Mouse (Mus musculus): Measurements from ENCODE around the gene Lrrc20. TPM values are rescaled to one million over a fixed set of nuclear protein-coding genes. Genes with fewer than 3 reads are reported as not detected.

Gene Lrrc20
- total RNA-seq, 2 experiments from 2014 or later, result 15.1 to 24.4 TPM

GRCm38 (mm10) chr10:61474344-61474743 is 1.3 kb upstream of the Lrrc20 start:
- no peak for DNase-seq

GRCm38 (mm10) chr10:61476440-61477165 is 1.0 kb downstream of the Lrrc20 start:
- DNase-seq, result peak in 1 of 2 experiments; percentile 20

- peak; percentile 60 to 71 for DNase-seq
These were observed 3.9 kb downstream of the Lrrc20 start for GRCm38 (mm10) chr10:61479461-61479860.

GRCm38 (mm10) chr10:61479927-61480326 is 4.3 kb downstream of the Lrrc20 start:
- no peak for DNase-seq

- DNase-seq, result no peak
These were observed 4.9 kb downstream of the Lrrc20 start for GRCm38 (mm10) chr10:61480488-61480887.

- peak; percentile 68 to 71 for DNase-seq
These were observed 7.2 kb downstream of the Lrrc20 start for GRCm38 (mm10) chr10:61482771-61483170.

- peak; percentile 43 to 45 for DNase-seq
These were observed 9.2 kb downstream of the Lrrc20 start for GRCm38 (mm10) chr10:61484801-61485200.

- DNase-seq, result peak; percentile 63 to 75
These were observed 11.1 kb downstream of the Lrrc20 start for GRCm38 (mm10) chr10:61486551-61487339.

GRCm38 (mm10) chr10:61488522-61489110 is 13.0 kb downstream of the Lrrc20 start:
- peak; percentile 29 to 38 for DNase-seq

- no peak for DNase-seq
These were observed 16.0 kb downstream of the Lrrc20 start for GRCm38 (mm10) chr10:61491573-61491972.

- DNase-seq, result peak; percentile 87 to 89
These were observed 16.4 kb downstream of the Lrrc20 start for GRCm38 (mm10) chr10:61492040-61492439.

GRCm38 (mm10) chr10:61495461-61495860 is 19.9 kb downstream of the Lrrc20 start:
- no peak for DNase-seq

GRCm38 (mm10) chr10:61496231-61496630 is 20.6 kb downstream of the Lrrc20 start:
- DNase-seq, result no peak

- DNase-seq, result peak in 1 of 2 experiments; percentile 32
These were observed 24.2 kb downstream of the Lrrc20 start for GRCm38 (mm10) chr10:61499505-61500466.

GRCm38 (mm10) chr10:61500756-61501155 is 25.2 kb downstream of the Lrrc20 start:
- DNase-seq, result no peak

GRCm38 (mm10) chr10:61504073-61504472 is 28.5 kb downstream of the Lrrc20 start:
- DNase-seq, result no peak

- DNase-seq, result no peak
These were observed 31.0 kb downstream of the Lrrc20 start for GRCm38 (mm10) chr10:61506381-61507200.

- DNase-seq, result no peak
These were observed 34.3 kb downstream of the Lrrc20 start for GRCm38 (mm10) chr10:61509873-61510272.

- DNase-seq, result no peak
These were observed 35.2 kb downstream of the Lrrc20 start for GRCm38 (mm10) chr10:61510809-61511208.

GRCm38 (mm10) chr10:61512215-61512889 is 36.8 kb downstream of the Lrrc20 start:
- DNase-seq, result no peak
